Mouse (Mus musculus) megakaryocyte progenitor cell, adult 5-6 weeks (primary cell): Measurements from ENCODE around the gene Zfp583. TPM values are rescaled to one million over a fixed set of nuclear protein-coding genes. Genes with fewer than 3 reads are reported as not detected.
A peak's percentile ranks its signal among the peaks of the same experiment; 100 is the strongest.
"Not testable (repeated sequence)": the region's sequence is repeated elsewhere in the genome, so short reads cannot be mapped to it uniquely, and the experiment has no call there.

ENCODE experiments used
- ATAC-seq: replicated peaks from 2 replicates; pipeline ENCODE4 v1.8.0; 2016; ENCODE audit warnings: mild to moderate bottlenecking, moderate TSS enrichment, inconsistent platforms; ENCODE audit not compliant: poor library complexity
- total RNA-seq, 2 experiments: library from RNA; stranded (forward) in 1 of 2; stranded (reverse) in 1 of 2; fragments of 157-497, 149-512 nt in 1 of 2; fragments of 200-1000 nt in 1 of 2; gene quantifications; 2 replicates each; pipeline versions ENCODE4 v1.2.3 to v1.2.4; 2015 to 2017

Gene Zfp583
- total RNA-seq (2015): 4.0 TPM in 2 replicates
- 2.2 and 3.3 TPM in 2 replicates for total RNA-seq (2017)

DNA sequence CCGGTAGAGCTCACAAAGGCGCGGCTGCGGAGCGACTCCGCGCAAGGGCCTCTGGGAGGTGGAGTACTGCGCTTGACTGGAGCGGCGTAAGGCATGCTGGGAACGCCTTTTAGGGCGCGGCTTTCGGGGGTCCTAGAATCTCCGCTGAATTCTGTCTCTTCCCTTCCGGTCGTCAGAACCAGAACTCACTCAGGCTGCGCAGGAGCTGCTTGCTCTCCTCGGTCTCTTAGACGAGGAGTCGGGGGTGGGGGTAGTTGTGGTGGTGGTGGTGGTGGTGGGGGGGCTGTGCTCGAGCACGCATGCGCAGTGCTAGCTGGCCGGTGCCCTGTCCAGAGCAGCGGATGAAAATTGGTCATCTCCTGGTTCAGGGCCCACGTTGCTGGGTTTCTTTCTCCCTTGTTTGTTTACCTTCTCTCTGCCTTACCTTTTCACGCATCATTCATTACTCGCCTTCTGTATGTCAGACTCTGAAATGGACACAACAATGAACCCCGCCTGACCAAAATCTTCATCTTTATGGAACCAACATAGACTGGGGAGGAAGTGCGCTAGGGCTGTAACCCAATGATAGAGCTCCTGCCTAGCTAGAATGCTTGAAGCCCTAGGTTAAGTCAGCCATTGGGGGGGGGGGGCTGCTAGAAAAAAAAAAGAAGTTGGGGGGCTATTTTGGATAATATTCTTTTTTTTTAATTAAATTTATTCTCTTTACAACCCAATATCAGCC lies at the start of gene Zfp583:
Zfp583 (minus strand) TSS at position 53 of the 724 bp plus-strand sequence.
- peak; percentile 95 for ATAC-seq

DNA sequence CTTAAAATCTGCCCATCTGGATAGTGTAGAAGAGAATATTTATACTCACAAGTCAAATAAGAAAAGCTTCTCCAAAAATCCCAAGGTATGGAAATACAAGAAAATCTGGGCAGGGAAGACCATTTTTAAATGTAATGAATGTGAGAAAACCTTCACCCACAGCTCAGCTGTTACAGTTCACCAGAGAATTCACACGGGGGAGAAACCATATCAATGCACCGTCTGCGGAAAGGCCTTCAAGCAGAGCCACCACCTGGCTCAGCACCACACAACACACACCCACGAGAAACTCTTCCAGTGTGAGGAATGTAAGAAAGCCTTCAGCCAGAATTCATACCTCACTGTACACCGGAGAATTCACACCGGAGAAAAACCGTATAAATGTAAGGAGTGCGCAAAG lies 47.4 kb upstream of the Zfp583 start:
- ATAC-seq: no peak

DNA sequence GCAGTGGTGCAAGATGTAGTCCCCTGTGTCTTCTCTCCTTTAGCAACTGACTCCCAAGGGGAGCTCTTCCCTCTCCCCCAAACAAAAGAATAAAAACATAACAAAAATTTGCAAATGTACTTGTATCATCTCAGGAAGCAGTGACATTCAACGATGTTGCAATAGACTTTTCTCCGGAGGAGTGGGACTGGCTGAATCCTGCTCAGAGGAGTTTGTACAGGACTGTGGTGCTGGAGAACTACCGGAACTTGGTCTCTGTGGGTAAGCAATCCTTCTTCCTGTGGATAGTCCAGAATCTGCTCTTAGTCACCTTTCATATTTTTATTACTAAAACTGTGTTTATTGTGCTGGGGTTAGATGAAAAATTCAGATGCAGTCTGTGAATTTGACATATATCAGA lies 41.9 kb upstream of the Zfp583 start:
- peak; percentile 58 for ATAC-seq

DNA sequence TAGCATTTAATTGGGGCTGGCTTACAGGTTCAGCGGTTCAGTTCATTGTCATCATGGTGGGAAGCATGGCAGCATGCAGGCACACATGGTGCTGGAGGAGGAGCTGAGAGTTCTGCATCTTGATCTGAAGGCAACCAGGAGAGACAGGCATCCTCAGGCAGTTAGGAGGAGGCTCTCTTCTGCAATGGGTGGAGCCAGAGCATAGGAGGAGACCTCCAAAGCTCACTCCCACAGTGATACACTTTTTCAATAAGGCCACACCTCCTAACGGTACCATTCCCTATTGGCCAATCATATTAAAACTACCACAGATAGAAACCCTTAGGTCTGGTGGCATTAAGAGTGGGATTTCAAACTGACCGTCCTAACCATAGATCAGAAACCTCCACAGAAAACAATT lies 38.4 kb upstream of the Zfp583 start:
- ATAC-seq: no peak

DNA sequence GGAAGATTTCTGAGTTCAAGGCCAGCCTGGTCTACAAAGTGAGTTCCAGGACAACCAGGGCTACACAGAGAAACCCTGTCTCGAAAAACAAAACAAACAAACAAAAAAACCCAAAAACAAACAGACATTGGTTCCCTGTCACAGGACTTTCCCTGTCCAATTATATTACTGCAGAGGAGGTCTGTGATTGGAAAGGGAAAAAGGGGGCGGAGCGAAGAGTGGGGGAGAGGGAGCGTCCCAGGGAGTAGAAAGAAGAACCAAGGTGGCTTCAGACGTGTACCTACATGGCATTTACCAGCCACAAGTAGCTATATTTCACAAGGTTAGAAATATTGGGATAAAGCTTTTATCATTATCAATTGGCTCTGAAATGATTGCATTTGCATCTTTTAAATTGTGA lies 37.1 kb upstream of the Zfp583 start:
- ATAC-seq: not testable (repeated sequence)

DNA sequence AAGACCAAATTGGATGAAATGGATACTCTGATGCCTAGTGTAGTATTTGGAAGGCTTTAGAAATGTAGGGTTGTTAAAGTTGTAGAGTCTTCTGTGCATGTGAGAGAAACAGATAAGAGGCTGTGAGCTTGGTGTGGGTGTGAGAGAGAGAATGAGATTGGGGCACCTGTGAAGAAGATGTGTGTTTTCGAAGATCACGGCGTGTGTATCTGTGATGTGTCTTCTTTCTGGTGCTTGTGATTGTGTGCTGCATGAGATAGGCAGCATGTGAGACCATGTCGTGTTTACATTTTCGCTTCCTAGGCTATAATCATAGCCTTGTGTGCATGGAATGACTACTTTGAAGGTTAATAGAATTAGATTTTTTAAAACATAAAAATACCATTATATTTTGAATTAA lies 36.1 kb upstream of the Zfp583 start:
- ATAC-seq: no peak; the same call in 1 of the 2 replicates

DNA sequence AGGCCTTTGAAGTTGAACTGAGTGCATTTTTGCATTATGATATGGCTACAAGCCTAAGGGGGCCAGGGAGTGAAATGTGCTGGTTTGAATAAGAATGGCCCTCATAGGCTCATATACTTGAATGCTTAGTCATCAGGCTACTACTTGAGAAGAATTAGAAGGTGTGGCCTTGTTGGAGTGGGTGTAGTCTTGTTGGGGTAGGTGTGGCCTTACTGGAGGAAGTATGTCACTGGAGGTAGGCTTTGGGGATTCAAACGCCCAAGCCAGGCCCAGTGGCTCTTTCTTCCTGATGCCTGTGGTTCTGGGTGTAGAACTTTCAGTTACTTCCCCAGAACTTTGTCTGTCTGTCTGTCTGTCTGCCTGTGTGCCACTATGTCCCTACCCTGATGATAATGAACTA lies 33.7 kb upstream of the Zfp583 start:
- no peak for ATAC-seq

DNA sequence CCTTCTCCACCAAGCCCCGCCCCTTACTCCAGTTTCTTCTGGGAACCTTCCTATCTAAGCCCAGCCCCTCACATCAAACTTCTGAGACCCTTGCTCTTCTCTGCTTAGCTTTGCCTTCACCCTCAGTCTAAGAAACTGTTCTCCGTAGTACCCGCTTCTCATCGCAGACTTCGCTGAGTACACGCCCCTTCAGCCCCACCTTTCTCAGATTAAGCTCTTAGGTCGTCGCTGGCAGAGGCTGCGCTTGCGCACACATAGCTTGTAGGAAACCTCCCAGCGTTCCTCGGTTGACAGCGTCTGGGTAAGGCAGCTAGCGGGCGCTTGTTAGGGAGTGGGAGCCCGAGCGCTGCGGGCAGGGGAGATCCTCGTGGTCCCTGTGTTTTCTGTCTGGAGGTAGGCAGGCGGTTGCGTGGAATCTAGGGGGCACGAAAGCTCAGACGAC lies 32.0 kb upstream of the Zfp583 start, which contains the start of gene Zfp78:
Zfp78 (plus strand) TSS at position 234 of the 442 bp plus-strand sequence.
- ATAC-seq: peak; percentile 57

DNA sequence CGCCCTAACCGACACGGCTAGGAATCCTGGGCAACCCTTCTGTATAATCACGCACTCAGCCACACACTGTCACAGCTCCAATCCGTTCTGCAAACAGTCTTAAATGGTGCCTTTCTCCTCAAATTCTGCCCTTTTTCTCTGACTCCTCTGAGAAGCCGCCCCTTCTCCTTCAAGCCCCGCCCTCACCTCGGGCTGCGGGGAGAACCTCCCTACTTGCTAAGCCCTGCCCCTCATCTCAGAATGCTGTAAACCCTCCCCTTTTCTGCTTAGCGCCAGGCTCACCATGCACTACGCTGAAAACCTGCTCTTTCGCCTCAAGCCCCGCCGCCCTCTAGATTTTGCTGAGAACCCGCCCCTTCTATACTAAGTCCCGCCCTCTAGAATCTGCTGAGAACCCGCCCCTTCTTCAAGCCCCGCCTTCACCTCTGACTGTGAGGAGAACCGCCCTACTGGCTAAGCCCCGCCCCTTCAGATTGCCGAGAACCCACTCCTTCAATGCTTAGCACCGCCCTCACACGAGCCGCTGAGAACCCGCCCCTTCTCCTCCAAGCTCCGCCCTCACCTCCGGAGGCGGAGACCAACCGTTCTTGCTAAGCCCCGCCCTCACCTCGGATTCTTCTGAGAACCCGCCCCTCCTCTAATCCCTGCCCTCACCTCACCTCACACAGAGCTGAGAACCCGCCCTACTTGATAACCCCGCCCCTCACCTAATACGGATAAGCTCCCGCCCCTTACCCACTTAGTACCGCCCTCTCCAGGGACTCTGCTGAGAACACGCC lies 31.4 kb upstream of the Zfp583 start:
- ATAC-seq: peak; percentile 67

DNA sequence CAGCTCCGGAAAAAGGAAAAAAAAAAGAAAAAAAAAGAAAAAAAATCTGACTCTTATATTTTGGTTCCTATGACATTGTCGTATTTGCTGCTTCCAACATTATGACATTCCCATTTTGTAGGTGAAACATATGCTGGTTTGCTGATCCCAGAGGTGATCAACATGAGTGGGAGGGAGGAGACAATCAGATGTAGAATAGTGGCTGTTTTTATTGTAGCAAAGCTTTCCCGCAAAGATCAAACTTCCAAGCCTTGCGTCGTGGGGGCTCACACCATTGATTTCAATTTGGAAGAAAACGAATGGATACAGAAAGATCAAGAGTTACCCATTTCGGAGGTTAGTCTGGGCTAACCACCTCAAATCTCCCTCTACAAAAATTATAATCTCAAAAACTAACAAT lies 30.7 kb upstream of the Zfp583 start:
- no peak for ATAC-seq

DNA sequence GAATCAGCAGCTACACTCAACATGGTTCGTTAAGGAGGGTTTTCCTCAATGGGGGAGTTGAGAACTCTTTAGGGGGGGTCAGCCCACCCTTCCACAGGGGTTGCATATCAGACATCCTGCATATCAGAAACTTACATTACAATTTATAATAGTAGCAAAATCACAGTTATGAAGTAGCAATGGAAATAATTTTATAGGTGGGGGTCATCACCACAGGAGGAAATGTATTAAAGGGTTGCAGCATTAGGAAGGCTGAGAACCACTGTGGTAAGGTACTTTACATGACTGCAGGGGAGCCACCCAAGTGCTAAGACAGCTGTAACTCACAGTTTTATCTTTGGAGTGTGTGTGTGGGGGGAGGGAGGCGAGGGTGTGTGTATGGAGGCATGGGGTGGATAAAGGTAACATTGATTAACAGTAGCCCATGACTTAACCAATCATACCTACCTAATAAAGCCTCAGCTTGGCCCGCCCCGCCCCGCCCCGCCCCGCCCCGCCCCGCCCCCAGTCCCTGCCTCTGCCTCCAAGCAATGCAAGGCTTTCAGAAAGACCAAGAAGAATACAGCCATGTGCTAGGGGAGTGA lies 29.5 kb upstream of the Zfp583 start:
- ATAC-seq: no peak

DNA sequence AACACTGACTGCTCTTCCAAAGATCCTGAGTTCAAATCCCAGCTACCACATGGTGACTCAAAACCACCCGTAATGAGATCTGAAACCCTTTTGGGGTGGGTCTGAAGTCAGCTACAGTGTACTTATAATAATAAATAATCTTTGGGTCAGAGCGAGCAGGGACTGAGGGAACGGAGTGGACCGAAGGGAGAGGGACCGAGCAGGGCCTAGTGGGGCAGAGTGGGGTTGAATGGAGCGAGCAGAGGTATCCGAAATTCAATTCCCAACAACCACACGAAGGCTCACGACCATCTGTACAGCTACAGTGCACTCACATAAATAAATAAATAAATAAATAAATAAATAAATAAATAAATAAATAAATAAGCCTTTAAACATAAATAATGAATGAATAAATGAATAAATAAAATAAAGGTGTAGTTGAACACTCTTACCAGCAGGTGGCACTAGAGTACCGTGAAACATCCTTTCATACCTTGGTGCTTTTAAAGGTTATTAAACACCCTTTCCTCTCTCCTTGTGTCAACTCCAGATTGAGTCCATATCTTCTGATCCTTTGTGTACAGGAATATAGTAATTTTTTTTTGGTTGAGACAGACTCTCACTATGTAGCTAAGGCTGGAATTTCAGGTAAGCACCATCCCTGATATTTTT lies 28.0 kb upstream of the Zfp583 start:
- ATAC-seq: peak; percentile 21

DNA sequence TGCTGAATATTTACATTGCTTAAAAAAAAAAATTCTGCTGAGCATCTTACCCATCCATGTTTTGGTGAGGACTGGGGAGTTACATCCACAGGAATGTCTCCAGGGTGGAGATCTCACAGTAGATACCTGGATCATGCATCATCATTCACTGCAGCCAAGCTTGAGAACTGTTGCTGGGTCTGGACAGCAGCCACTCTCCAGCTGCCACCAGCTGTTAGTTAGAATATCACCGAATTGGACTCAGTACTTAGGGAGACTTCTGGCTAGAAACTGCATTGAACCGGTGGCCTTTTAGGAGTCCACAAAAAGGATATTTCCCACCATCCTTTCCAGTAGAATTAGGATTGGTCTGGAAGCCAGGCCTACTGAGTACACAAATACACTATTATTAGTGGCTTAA lies 27.0 kb upstream of the Zfp583 start:
- ATAC-seq: no peak

DNA sequence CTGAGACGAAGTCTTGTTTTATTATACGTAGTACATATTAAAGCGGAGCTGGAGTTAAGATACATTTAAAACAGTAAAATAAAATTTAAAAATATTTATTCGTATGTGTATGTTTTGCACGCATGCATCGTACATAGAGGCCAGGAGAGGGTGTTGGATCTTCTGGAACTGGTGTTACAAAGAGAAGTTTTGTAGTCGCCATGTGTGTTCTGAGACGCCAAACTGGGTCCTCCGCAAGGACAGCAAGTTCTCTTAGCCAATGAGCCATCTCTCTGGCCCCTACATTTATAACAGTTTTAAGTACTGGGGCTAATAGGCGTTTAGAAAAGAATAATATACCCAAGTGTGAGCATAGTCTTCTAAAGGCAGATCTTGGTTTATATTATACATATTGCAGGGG lies 13.0 kb upstream of the Zfp583 start:
- no peak for ATAC-seq

DNA sequence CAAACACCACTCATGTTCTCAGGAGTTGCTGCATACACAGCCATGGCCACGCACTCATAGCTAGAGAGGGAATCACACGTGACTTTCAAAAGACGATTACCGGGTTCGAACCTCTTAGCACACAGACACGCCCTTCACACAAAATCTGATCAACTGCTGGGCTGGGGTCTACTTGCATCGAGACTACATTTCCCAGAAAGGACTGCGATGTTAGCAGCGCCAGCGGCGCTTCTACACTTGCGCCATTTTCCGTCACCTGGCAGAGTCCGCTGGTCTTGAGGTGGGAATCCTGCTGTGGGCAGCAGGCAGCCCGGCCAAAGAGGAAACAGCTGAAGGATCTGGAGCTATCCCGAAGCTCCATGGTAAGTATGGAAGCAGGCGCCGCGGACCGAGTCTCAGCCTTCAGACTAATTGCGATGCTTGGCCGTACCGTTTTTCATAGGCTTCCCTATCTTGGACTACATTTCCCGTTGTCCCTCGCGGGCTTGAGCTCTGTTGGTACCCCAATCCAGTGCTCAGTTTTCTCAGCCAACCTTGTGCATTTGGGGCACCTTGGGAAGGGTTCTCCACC lies 12.5 kb upstream of the Zfp583 start, which contains the start of gene Gm3854:
Gm3854 (plus strand) TSS at position 259 of the 571 bp plus-strand sequence.
- peak; percentile 93 for ATAC-seq

DNA sequence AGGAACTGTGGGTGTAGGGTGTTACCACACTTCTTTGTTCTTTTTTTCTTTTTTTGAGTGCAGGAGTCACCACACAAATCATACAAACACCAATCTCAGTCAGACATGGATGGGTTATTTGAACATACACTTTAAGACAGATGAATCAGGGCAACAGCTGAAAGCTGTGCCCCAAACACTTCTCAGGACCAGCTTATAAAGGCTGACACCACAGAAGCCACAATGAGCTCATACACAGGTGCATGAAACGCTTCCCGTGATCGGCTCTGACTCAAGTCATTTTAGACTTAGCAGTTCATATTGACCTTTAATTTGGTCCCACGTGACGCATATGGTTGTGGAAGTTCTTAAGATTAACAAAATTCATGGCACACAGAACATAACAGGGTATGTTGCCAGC lies 8.8 kb upstream of the Zfp583 start:
- no peak for ATAC-seq

DNA sequence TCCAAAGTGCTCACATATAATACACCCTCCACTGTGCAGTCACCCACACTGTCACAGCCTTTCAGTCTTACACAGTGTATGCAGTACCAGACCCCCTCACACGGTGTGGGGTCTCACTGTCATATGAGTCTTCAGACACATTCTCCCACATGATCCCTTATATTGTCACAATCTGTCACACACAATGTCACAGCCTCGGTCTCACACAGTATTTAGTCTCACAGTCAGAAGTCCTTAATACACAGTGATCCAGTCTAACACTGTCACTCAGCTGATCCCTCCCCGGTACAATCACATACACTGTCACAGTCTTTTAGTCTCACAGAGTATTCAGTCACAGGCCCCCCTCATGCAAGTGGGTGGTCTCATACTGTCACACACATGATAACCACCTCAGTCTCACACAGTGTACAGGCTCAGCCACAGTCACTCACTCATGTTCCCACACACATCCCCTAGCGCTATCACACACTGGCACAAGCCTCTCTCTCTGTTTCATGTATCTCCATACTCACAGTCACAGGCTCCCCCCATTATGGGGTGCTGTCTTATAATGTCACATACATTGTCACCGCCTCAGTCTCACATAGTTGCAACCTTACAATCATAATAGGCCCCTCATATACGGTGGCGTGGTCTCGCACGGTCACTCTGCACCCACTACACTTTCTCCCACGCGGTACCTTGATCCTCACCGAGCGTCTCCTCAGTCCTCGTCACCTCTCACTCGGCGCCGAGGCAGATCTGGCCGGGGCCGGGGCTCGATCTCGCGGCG lies 440 bp downstream of the Zfp583 start:
- ATAC-seq: peak; percentile 49

DNA sequence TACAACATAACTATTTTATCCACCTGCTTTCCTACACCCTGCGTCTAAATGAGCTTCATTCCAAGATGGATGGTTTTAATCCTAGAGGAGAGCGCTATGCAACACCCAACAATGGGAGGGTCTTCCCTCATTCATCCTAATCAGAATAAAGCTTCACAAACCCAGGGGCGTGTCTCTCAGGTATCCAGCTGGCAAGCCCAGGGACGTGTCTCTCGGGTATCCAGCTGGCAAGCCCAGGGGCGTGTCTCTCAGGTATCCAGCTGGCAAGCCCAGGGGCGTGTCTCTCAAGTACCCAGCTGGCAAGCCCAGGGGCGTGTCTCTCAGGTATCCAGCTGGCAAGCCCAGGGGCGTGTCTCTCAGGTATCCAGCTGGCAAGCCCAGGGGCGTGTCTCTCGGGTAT lies 30.3 kb downstream of the Zfp583 start:
- ATAC-seq: not testable (repeated sequence)

DNA sequence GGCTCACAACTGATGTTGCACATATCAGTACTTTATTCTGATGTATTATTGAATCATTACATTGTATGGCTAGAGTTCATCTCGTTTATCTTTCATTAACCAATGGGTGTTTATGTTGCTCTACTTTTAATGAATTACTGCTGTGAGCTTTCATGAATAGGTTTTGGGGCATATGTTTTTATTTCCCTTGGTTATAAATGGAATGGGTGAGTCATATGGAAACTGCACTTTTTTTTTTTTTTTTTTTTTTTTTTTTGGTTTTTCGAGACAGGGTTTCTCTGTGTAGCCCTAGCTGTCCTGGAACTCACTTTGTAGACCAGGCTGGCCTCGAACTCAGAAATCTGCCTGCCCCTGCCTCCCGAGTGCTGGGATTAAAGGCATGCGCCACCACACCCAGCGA lies 40.0 kb downstream of the Zfp583 start:
- ATAC-seq: not testable (repeated sequence)

DNA sequence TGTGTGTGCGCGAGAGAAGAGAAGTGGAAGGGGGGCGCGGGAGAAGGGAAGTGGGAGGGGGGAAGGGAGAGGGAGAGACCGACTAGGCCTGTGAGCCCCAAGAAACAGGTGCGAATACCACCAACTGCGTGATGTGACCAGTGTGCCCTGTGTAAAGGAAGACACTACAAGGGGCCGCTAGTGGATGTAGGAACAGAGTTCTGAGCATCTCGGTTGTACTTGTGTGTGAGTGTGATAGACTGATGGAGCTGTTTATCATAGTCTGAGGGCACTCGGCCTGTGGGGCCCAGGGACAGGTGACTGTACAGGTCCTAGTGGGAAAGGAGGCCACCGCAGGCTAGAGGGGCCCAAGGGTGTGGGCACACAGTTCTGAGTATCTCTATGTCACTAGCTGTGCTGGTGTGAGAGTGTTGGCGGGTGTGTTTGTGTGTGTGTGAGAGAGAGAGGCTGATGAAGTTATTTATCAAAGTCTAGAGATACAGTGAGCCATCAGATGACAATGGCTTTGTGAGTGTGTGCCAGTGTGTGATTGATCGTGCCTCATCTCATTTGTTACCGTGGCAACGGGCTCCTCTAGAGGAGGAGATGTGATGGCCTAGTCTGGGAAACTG lies 44.1 kb downstream of the Zfp583 start:
- ATAC-seq: no peak
